Mouse (Mus musculus): Measurements from ENCODE around the gene Serpina10. TPM values are rescaled to one million over a fixed set of nuclear protein-coding genes. Genes with fewer than 3 reads are reported as not detected.
"Not testable (repeated sequence)": the region's sequence is repeated elsewhere in the genome, so short reads cannot be mapped to it uniquely, and the experiment has no call there.

The Serpina10 gene
- not detected for total RNA-seq (2021)
- long read RNA-seq, experiment 1 = 0 reads
- long read RNA-seq, experiment 2 = 0 reads

GRCm38 (mm10) chr12:103631203-103631612, at the start of gene Serpina10:
Gene Serpina10 (minus strand): TSS chr12:103631444.
- intact Hi-C loops (cut with DNase I) = no loop called here

GRCm38 (mm10) chr12:103679853-103680252, 48.6 kb upstream of the Serpina10 start:
- intact Hi-C loops (cut with DNase I); DNase-seq (ENCODE audit: low spot score in 2 of 2): not testable (repeated sequence)

More at GRCm38 (mm10) chr12:103631203-103631612, at the start of gene Serpina10:
- no peak for DNase-seq (ENCODE audit: low spot score in 2 of 2)

- no peak for DNase-seq (ENCODE audit: low spot score in 2 of 2)
- intact Hi-C loops (cut with DNase I) = no loop called here
Observed at GRCm38 (mm10) chr12:103676039-103676438, 44.8 kb upstream of the Serpina10 start, which contains the start of gene Serpina16. Gene Serpina16 (minus strand): TSS chr12:103676139.

GRCm38 (mm10) chr12:103673179-103673578, 41.9 kb upstream of the Serpina10 start:
- intact Hi-C loops (cut with DNase I) = no loop called here
- no peak for DNase-seq (ENCODE audit: low spot score in 2 of 2)

- intact Hi-C loops (cut with DNase I) = no loop called here
- DNase-seq (ENCODE audit: low spot score in 2 of 2) = no peak
Observed at GRCm38 (mm10) chr12:103671483-103671882, 40.2 kb upstream of the Serpina10 start.

GRCm38 (mm10) chr12:103670964-103671363, 39.7 kb upstream of the Serpina10 start:
- intact Hi-C loops (cut with DNase I) = no loop called here

GRCm38 (mm10) chr12:103670344-103670743, 39.1 kb upstream of the Serpina10 start:
- DNase-seq (ENCODE audit: low spot score in 2 of 2) = peak; percentile 46 to 59

More at GRCm38 (mm10) chr12:103670964-103671363, 39.7 kb upstream of the Serpina10 start:
- DNase-seq (ENCODE audit: low spot score in 2 of 2) = no peak

GRCm38 (mm10) chr12:103665286-103665685, 34.0 kb upstream of the Serpina10 start:
- DNase-seq (ENCODE audit: low spot score in 2 of 2) = no peak
- intact Hi-C loops (cut with DNase I) = no loop called here

More at GRCm38 (mm10) chr12:103670344-103670743, 39.1 kb upstream of the Serpina10 start:
- intact Hi-C loops (cut with DNase I) = no loop called here

GRCm38 (mm10) chr12:103662053-103662452, 30.8 kb upstream of the Serpina10 start:
- DNase-seq (ENCODE audit: low spot score in 2 of 2); intact Hi-C loops (cut with DNase I): not testable (repeated sequence)

GRCm38 (mm10) chr12:103660076-103660475, 28.8 kb upstream of the Serpina10 start:
- no peak for DNase-seq (ENCODE audit: low spot score in 2 of 2)
- intact Hi-C loops (cut with DNase I) = no loop called here

- intact Hi-C loops (cut with DNase I) = no loop called here
- DNase-seq (ENCODE audit: low spot score in 2 of 2) = no peak
Observed at GRCm38 (mm10) chr12:103659171-103659570, 27.9 kb upstream of the Serpina10 start.

- intact Hi-C loops (cut with DNase I) = no loop called here
- DNase-seq (ENCODE audit: low spot score in 2 of 2) = no peak
Observed at GRCm38 (mm10) chr12:103657991-103658390, 26.7 kb upstream of the Serpina10 start.

GRCm38 (mm10) chr12:103656848-103657626, 25.8 kb upstream of the Serpina10 start, which contains the start of gene Serpina6:
Gene Serpina6 (minus strand): TSS chr12:103657212.
- no peak for DNase-seq (ENCODE audit: low spot score in 2 of 2)
- intact Hi-C loops (cut with DNase I) = no loop called here

GRCm38 (mm10) chr12:103655123-103656044, 24.1 kb upstream of the Serpina10 start:
- intact Hi-C loops (cut with DNase I) = no loop called here

GRCm38 (mm10) chr12:103653836-103654235, 22.6 kb upstream of the Serpina10 start:
- no peak for DNase-seq (ENCODE audit: low spot score in 2 of 2)
- intact Hi-C loops (cut with DNase I) = no loop called here

More at GRCm38 (mm10) chr12:103655123-103656044, 24.1 kb upstream of the Serpina10 start:
- DNase-seq (ENCODE audit: low spot score in 2 of 2) = no peak

GRCm38 (mm10) chr12:103646314-103646713, 15.1 kb upstream of the Serpina10 start:
- no peak for DNase-seq (ENCODE audit: low spot score in 2 of 2)
- intact Hi-C loops (cut with DNase I) = no loop called here

- intact Hi-C loops (cut with DNase I) = no loop called here
- no peak for DNase-seq (ENCODE audit: low spot score in 2 of 2)
Observed at GRCm38 (mm10) chr12:103644601-103645000, 13.4 kb upstream of the Serpina10 start.

- intact Hi-C loops (cut with DNase I) = loop anchor here (2.0 kb wide), 2 partner anchors 145 to 217 kb away; no protein-coding TSS in a partner anchor
- DNase-seq (ENCODE audit: low spot score in 2 of 2) = no peak
Observed at GRCm38 (mm10) chr12:103643818-103644217, 12.6 kb upstream of the Serpina10 start.

GRCm38 (mm10) chr12:103643336-103643735, 12.1 kb upstream of the Serpina10 start:
- intact Hi-C loops (cut with DNase I) = loop anchor here (2.0 kb wide), 2 partner anchors 145 to 217 kb away; no protein-coding TSS in a partner anchor

More at GRCm38 (mm10) chr12:103643336-103643735, 12.1 kb upstream of the Serpina10 start:
- DNase-seq (ENCODE audit: low spot score in 2 of 2) = peak; percentile 86 to 91
